Mouse (Mus musculus): Measurements from ENCODE around the gene Zmynd10. TPM values are rescaled to one million over a fixed set of nuclear protein-coding genes. Genes with fewer than 3 reads are reported as not detected.
"Not testable (repeated sequence)": the region's sequence is repeated elsewhere in the genome, so short reads cannot be mapped to it uniquely, and the experiment has no call there.

Gene Zmynd10
- polyA plus RNA-seq, 1 experiment from 2014 or later: 0.51 TPM

- peaks cover 33% of the 10 kb centered on the region for H3K36me3 ChIP-seq
- H3K4me3 ChIP-seq: no peak overlapping the region
- 69% methylated on average over 3 of the region's 3 CpGs for WGBS
- H3K4me2 ChIP-seq (replicated peaks): peak overlapping the region; percentile 90
- H3K4me1 ChIP-seq: peaks cover 53% of the 10 kb centered on the region
- no peaks in the 10 kb centered on the region for H3K9me3 ChIP-seq
- ATAC-seq (ENCODE audit: low FRiP score, low read depth): no peak
- H3K9ac ChIP-seq: no peak overlapping the region
- no peaks in the 10 kb centered on the region for H3K27me3 ChIP-seq (replicated peaks)
- no peak overlapping the region for H3K27ac ChIP-seq
These were observed 19.8 kb downstream of the Zmynd10 start for GRCm38 (mm10) chr9:107566855-107567254.

DNA sequence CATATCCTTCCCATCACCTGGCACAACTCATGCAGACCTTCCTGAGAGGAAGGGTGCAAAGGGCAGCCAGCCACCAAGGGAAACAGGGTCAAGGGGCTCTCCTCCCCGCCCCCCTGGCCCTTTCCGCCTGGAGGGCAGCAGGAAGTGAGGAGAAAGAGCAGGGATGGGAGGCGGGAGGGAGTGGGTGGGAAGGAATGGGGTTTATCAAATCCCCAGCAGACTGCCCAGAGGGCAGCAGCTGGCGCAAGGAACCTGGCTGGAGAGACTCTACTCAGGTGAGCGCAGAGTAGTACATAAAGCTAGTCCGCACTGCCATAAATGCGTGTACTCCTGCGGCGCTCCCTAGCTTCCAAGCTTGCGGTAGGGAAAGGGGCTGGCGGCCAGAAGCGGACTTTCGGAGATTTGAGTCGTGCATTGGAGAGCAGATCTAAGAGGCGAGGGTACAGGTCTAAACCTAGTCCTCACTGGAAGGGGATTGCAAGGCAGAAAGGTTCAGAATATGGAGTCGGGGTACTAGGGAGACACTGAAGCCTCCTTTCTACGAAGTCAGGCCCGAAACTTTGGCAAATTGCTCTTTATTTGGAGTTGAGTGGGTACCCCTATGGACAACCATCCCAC lies 20.7 kb downstream of the Zmynd10 start, which contains the start of gene Hyal2:
Gene Hyal2, plus strand, starts transcription at position 244 of the 618 bp plus-strand sequence.
- Histone ChIP-seq H3K9ac (peak within 1 kb of the TSS; percentile 72), H3K4me2 (replicated peaks) (peak within 1 kb of the TSS; percentile 90), H3K4me3 (peak within 1 kb of the TSS; percentile 60), H3K27ac (peak within 1 kb of the TSS; percentile 51), H3K27me3 (replicated peaks) (no peaks in the 10 kb centered on the region), H3K4me1 (peaks cover 57% of the 10 kb centered on the region), H3K9me3 (no peaks in the 10 kb centered on the region), H3K36me3 (peaks cover 37% of the 10 kb centered on the region)
- WGBS: 6% methylated on average over 18 of the region's 18 CpGs
- ATAC-seq (ENCODE audit: low FRiP score, low read depth): no peak

DNA sequence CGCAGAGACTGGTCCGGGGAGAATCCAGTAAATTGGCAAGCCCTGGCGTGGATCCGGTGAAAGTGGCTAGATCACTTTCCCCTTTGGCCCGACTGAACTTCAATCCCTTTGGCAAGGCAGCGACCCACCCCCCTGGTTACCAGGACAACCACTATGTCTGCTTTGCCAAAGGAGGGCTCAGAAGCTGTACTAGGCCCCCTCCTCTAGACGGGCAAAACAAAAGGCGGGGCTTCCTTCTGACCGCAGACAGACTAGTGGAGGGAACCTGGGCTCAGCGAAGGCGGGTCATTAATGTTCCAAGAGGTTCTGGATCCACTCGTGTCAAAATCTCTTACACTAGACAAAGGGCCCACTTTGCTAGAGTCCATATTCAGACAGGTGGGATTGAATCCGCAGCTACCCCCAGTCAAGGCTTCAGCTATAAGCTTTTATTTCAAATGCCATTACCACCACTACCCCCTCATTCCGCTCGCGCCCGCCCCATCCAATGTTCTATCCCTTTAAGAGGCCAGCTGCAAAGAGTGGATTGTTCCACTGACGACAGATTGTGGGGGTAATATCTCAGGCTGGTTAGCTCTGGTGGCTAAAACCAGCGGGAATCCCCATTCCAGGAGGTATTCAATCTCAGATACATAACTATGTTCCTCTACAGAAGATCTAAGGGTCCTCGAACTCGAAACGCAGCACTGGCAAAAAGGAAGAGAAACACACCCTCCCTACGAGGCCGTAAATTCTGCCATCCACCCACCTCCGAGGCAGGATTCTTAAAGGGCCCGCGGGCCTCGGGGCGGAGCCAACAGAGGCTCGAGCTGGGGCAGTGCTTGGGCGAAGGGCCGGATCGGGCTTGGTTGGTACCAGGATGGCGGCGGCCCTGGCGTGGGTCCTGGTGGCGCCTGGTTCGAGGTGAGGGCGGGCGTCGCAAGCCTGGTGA lies 21.5 kb downstream of the Zmynd10 start:
- peaks cover 44% of the 10 kb centered on the region for H3K36me3 ChIP-seq
- H3K4me3 ChIP-seq: peak overlapping the region; percentile 60
- H3K27ac ChIP-seq: peak overlapping the region; percentile 51
- ATAC-seq (ENCODE audit: low FRiP score, low read depth): peak; percentile 88
- H3K9ac ChIP-seq: peak overlapping the region; percentile 72
- WGBS: under 1% methylated on average over 41 of the region's 41 CpGs
- no peaks in the 10 kb centered on the region for H3K27me3 ChIP-seq (replicated peaks)
- peaks cover 53% of the 10 kb centered on the region for H3K4me1 ChIP-seq
- no peaks in the 10 kb centered on the region for H3K9me3 ChIP-seq
- H3K4me2 ChIP-seq (replicated peaks): peak overlapping the region; percentile 90

DNA sequence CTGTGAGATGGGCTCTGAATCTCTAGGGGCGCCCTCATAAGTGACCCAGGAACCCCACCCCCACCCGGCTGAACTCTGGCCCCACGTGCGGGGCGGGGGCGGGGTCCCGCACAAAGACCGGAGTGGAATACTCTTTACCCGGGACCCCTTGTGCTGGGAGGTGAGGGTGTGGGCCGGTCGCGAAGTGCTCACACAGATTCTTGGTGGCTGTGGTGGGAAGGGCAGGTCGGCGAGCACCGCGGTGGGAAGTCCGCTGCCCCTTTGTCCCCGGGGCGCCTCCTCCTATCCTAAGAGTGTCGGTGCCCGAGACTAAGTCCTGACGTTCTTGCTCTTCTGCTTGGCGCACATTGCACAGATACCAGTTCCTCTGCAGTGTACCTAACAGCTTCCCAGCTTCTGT lies 22.2 kb downstream of the Zmynd10 start:
- peak; percentile 46 for ATAC-seq (ENCODE audit: low FRiP score, low read depth)
- Histone ChIP-seq H3K36me3 (peaks cover 49% of the 10 kb centered on the region), H3K4me2 (replicated peaks) (peak overlapping the region; percentile 90), H3K27ac (peak overlapping the region; percentile 51; the same call in 1 of the 2 replicates), H3K4me3 (peak overlapping the region; percentile 60), H3K9me3 (no peaks in the 10 kb centered on the region), H3K4me1 (peaks cover 46% of the 10 kb centered on the region), H3K9ac (peak overlapping the region; percentile 72), H3K27me3 (replicated peaks) (no peaks in the 10 kb centered on the region)
- under 1% methylated on average over 23 of the region's 23 CpGs for WGBS

DNA sequence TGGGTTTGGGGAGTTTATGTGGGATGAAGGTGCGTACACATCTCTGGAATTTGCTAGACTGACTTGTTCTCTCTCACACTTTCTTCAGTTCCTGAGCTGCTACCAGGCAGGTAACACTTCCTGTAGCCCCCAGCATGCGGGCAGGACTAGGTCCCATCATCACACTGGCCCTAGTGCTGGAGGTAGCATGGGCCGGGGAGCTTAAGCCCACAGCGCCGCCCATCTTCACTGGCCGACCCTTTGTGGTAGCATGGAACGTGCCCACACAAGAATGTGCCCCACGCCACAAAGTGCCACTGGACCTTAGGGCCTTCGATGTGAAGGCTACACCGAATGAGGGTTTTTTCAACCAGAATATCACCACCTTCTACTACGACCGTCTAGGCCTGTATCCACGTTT lies 22.9 kb downstream of the Zmynd10 start:
- Histone ChIP-seq H3K27me3 (replicated peaks) (no peaks in the 10 kb centered on the region), H3K4me3 (peak overlapping the region; percentile 60), H3K9me3 (no peaks in the 10 kb centered on the region), H3K4me2 (replicated peaks) (peak overlapping the region; percentile 90), H3K4me1 (peaks cover 45% of the 10 kb centered on the region), H3K27ac (no peak overlapping the region), H3K9ac (peak overlapping the region; percentile 72), H3K36me3 (peaks cover 53% of the 10 kb centered on the region)
- WGBS: 59% methylated on average over 13 of the region's 13 CpGs
- no peak for ATAC-seq (ENCODE audit: low FRiP score, low read depth)

DNA sequence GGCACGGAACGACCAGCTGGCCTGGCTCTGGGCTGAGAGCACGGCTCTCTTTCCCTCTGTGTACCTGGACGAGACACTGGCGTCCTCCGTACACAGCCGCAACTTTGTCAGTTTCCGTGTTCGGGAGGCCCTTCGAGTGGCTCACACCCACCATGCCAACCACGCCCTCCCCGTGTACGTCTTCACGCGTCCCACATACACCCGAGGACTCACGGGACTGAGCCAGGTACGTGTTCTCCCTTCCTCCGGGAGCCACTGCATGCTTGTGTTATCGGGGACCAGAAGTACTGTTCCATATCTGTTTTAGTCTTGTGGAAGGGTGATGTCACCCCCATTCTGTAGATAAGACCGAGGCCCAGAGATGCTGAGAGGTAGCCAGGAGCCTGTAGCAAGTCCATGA lies 23.7 kb downstream of the Zmynd10 start:
- Histone ChIP-seq H3K27me3 (replicated peaks) (no peaks in the 10 kb centered on the region), H3K36me3 (peaks cover 46% of the 10 kb centered on the region), H3K9ac (no peak overlapping the region), H3K4me3 (peak overlapping the region; percentile 60; the same call in 1 of the 2 replicates), H3K4me1 (peaks cover 45% of the 10 kb centered on the region), H3K4me2 (replicated peaks) (peak overlapping the region; percentile 90), H3K27ac (no peak overlapping the region), H3K9me3 (no peaks in the 10 kb centered on the region)
- ATAC-seq (ENCODE audit: low FRiP score, low read depth): no peak
- 96% methylated on average over 21 of the region's 21 CpGs for WGBS

DNA sequence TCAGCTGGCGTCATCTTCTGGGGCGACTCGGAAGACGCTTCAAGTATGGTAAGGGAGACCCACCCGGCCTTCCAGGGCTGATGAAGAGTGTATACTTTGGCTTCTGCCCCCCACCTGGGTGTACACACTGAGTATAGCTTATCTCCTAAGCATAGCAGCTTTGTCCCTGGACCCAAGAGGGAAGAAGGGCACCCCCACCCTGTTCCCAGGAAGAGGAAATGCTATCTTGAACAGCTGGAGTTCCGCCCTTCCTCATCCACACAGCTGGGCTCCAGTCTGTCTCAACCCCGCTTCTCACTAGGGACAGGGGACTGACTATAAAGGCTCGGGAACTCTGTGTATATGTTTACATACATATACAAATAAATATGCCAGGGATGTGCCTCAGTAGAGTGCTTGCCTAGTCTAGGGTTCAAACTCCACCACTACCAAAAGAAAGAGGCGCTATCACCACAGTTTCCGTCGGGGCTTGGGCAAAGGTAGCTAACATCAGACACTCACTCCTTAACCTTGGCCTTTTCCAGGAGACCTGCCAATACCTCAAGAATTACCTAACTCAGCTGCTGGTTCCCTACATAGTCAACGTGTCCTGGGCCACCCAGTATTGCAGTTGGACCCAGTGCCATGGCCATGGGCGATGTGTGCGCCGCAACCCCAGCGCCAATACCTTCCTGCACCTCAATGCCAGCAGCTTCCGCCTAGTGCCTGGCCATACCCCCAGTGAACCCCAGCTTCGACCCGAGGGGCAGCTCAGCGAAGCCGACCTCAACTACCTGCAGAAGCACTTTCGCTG lies 24.6 kb downstream of the Zmynd10 start:
- H3K4me2 ChIP-seq (replicated peaks): peak overlapping the region; percentile 90
- no peaks in the 10 kb centered on the region for H3K27me3 ChIP-seq (replicated peaks)
- H3K9ac ChIP-seq: no peak overlapping the region
- H3K4me1 ChIP-seq: peaks cover 53% of the 10 kb centered on the region
- no peak for ATAC-seq (ENCODE audit: low FRiP score, low read depth)
- peaks cover 46% of the 10 kb centered on the region for H3K36me3 ChIP-seq
- no peaks in the 10 kb centered on the region for H3K9me3 ChIP-seq
- H3K4me3 ChIP-seq: no peak overlapping the region
- WGBS: 95% methylated on average over 22 of the region's 22 CpGs
- no peak overlapping the region for H3K27ac ChIP-seq

DNA sequence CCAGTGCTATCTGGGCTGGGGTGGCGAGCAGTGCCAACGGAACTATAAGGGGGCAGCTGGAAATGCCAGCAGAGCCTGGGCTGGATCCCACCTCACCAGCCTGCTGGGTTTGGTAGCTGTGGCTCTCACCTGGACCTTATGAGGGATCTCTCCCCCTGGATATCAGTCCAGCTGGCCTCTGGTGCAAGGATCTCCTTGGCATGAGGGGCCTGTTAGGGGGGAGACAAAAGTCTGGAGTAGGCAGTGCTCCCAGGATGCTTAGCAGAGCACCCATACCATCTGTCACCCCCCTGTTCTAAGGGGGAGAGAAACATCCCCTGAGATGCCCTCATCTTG lies 25.2 kb downstream of the Zmynd10 start:
- Histone ChIP-seq H3K27ac (no peak overlapping the region), H3K27me3 (replicated peaks) (no peaks in the 10 kb centered on the region), H3K4me2 (replicated peaks) (0 out of 2 replicates have a peak overlapping the region, but pooled peaks have one; percentile 24), H3K9ac (no peak overlapping the region), H3K9me3 (no peaks in the 10 kb centered on the region), H3K36me3 (peaks cover 46% of the 10 kb centered on the region), H3K4me3 (no peak overlapping the region), H3K4me1 (peaks cover 55% of the 10 kb centered on the region)
- 100% methylated on average over 2 of the region's 2 CpGs for WGBS
- ATAC-seq (ENCODE audit: low FRiP score, low read depth): no peak

- Histone ChIP-seq H3K4me1 (peaks cover 47% of the 10 kb centered on the region), H3K36me3 (peaks cover 46% of the 10 kb centered on the region)
- not testable (repeated sequence) for H3K4me2 ChIP-seq (replicated peaks); H3K27ac ChIP-seq; H3K4me3 ChIP-seq; H3K9me3 ChIP-seq; H3K27me3 ChIP-seq (replicated peaks); ATAC-seq (ENCODE audit: low FRiP score, low read depth); H3K9ac ChIP-seq
- WGBS: 82% methylated on average over 6 of the region's 6 CpGs
These were observed 26.7 kb downstream of the Zmynd10 start for GRCm38 (mm10) chr9:107573774-107574173.

DNA sequence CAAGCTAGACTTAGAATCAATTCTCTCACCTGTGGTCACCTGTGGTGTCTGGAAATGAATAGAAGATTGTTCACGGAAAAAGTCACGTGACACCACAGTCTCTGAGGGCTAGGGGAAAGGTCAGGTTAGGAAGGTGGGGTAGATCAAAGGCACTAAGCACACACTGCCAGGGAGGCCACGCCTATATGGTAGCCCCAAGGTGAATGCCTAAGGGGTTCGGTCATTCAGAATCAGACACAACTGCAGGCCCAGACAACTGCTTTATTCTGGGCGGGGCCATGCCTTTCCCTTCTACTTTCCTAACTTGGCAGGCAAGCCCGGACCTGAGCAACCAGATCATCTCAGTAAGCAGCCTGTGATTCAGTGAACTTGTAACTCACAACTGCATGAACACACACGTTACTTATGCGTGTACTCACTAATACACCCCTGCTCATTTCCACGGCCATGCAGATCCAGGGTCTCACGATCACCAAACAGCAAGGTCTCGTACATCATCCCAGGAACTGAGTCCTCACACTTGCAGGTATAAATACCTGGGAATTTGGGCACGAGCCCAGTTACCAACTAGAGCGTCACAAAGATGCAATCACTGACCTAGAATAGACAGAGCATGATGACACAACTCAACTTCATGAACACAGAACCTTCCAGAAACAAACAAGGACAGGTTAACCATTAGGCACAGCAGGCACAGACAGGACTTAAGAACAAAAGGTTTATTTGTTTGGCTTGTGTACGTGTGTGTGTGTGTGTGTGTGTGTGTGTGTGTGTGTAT lies 28.7 kb downstream of the Zmynd10 start:
- Histone ChIP-seq H3K9ac (no peak overlapping the region), H3K27me3 (replicated peaks) (no peaks in the 10 kb centered on the region), H3K9me3 (no peaks in the 10 kb centered on the region), H3K27ac (no peak overlapping the region), H3K4me1 (peaks cover 44% of the 10 kb centered on the region), H3K36me3 (peaks cover 40% of the 10 kb centered on the region), H3K4me2 (replicated peaks) (no peak overlapping the region), H3K4me3 (no peak overlapping the region)
- WGBS: 90% methylated on average over 14 of the region's 14 CpGs
- no peak for ATAC-seq (ENCODE audit: low FRiP score, low read depth)

- Histone ChIP-seq H3K9ac (peak within 1 kb of the TSS; percentile 34; the same call in 1 of the 2 replicates), H3K27ac (no peak within 1 kb of the TSS), H3K4me2 (replicated peaks) (peak within 1 kb of the TSS; percentile 54), H3K4me3 (peak within 1 kb of the TSS; percentile 16), H3K4me1 (peaks cover 42% of the 10 kb centered on the region), H3K27me3 (replicated peaks) (no peaks in the 10 kb centered on the region), H3K9me3 (no peaks in the 10 kb centered on the region), H3K36me3 (peaks cover 32% of the 10 kb centered on the region)
- ATAC-seq (ENCODE audit: low FRiP score, low read depth): peak; percentile 51; the same call in 1 of the 2 replicates
- WGBS: 29% methylated on average over 16 of the region's 16 CpGs
These were observed 29.4 kb downstream of the Zmynd10 start, which contains the start of gene Hyal1 for GRCm38 (mm10) chr9:107576357-107577107. Gene Hyal1 (plus strand): TSS chr9:107576927.
